Mouse (Mus musculus) kidney, adult 2 months (tissue): ENCODE measurements around the gene Nudt9.

Source experiments
- CTCF ChIP-seq: fragments of 200-500 bp; conservative IDR thresholded peaks from 2 replicates; pipeline ENCODE4 v1.5.1; 2011; ENCODE audit warnings: low read depth, mild to moderate bottlenecking, control low read depth, low read length, moderate library complexity, mixed read lengths; ENCODE audit not compliant: insufficient read depth, insufficient read length
- POLR2A ChIP-seq: fragments of 200-500 bp; IDR thresholded peaks from one replicate; pipeline ENCODE4 v1.6.1; 2011; ENCODE audit warnings: low read depth, low read length, control low read depth

DNA sequence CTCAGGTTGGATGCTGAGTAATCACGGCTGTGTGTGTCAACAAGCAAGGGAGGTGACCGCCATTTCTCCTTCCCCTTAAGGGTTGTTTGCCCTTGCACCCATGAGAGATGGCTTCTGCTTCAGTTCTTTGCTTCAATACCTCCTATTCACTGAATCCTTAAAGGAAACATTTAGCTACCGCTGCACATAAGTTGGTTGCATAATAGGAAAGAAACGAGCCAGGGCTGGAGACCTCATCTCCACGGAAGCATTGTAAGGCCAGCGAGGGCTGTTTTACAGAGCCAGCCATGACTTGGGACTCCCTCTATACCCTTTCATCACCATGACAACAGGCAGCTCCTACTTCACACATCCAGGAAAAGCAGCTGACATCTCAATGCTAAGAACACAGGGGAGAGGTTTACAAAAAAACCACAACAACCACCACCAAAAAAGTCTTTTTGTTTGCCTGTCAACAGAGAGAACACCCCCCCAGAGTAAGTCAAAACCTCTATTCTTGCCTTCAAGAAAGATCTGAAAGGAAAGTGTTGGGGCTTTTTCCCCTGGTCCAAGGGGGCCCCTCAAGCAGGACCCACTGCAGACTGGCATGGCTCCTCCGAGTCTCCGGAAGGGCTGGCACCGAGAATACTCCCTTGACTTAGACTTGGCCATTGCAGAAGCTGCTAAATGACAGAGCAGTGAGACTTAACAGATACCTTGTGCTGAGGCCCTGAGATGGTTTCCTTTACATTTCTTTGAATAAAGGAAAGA, 64.2 kb downstream of the Nudt9 start:
- TF ChIP-seq CTCF, result no peak
- no peak for TF ChIP-seq POLR2A
